Mouse (Mus musculus): ENCODE measurements around the gene Suclg2.

The Suclg2 gene

DNA sequence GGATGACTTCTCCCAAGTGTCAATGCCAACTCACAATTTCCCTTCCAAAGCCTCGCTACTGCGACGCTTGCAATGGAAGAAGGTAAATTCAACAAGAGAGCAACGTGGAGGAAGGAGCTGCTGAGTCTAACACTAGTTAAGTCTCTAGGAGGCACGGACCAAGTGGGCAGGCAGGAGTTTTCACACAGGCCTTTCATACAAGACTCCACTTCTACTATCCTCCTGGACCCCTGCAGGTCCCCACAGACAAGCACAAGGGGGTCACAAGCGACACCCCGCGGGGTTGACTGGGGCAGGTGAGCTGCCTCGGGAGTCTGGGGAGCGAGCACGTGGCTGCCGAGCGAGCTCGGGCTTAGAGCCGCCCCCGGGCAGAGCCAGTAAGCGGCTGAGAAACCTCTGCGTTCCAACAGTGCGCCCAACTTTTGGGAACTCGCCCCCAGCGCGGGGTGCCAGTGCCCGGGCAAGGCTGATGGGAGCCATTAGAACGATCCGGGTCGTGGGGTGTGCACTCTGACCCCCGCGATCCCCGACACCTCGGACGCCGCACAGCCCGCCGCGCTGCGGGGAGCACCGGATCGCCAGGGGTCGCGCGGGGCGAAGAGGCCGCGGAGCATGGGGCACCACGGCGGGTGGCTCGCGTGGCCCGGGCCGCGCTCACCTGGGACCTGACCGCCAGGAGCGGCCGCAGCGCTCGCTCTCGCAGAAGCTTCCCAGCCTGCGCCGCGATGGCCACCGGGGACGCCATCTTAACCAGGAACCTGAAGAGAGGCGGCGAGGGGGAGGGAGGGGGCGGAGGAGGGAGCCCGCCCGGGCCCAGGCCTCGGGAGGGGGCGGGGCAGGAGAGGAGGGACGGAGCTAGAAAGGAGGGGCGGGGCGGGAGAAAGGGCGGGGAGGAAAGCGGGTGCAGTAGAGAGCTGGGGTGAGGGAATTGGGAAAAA lies at the start of gene Suclg2:
Suclg2 (minus strand) TSS at position 770 of the 938 bp plus-strand sequence.
- DNase-seq: peak; percentile 51

DNA sequence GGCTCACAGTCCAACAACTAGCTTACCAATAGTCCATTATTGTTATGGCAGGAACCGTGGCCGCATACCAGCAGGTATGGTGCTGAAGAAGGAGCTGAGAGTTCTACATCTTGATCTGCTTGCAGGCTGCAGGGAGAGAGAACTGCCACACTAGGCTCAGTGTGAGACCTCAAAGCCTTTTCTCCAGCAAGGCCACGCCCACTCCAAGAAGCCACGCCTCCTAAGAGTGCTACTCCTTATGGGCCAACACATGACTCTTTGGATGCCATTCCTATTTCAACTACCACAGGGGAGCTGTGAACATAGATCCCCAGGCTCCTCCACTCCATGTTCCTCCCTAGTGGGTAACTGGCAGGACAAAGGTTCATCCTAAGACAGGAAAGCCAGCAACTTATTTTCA lies 48.0 kb upstream of the Suclg2 start:
- no peak for DNase-seq

DNA sequence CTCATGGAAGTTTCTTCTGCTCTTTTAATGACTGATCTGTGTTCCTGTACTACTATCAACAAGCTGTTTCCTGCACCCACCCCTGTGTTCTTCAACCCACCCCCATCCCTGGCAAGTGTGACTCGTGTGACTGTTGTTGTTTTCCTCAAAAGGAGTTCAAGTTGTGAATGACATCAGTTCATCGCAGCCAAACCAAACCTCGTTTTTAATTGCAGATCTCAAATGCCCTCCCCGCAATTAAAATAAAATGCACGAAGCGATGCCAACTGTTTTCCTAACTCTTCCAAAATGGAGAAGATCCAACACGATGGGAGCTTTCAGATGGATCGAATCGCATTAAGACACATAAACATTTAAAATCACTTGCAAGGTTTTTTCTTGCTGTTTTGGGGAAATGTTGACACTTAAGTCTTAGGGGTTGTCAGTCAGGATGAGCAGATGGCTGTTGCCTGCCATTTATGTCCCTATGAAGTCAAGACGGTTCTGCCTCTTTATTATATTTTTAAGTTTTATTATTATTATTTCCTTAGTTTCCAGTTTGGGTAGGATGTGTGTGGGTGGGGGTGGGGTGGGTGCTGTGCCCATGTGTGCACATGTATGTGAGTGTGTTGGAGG lies 41.1 kb upstream of the Suclg2 start:
- DNase-seq: peak; percentile 10

DNA sequence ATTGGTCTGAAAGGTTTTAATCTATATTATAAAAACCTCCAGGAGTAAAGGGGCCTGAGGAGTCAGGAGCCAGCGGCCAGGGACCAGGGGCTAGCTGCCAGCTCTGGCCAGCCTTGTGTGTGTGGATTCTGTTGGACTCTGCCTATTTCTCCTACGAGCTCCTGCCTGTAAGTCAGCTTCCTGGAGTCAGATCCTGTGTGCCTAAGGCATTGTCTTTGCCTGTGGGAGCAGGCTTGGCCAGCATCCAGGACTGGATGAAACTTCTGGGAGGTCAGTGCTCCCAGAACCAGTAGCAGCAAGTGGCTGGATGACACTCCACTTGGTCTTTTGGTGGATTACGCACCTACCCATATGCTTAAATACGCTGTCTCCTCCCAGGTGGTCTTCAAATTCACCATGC lies 23.8 kb upstream of the Suclg2 start:
- no peak for DNase-seq

DNA sequence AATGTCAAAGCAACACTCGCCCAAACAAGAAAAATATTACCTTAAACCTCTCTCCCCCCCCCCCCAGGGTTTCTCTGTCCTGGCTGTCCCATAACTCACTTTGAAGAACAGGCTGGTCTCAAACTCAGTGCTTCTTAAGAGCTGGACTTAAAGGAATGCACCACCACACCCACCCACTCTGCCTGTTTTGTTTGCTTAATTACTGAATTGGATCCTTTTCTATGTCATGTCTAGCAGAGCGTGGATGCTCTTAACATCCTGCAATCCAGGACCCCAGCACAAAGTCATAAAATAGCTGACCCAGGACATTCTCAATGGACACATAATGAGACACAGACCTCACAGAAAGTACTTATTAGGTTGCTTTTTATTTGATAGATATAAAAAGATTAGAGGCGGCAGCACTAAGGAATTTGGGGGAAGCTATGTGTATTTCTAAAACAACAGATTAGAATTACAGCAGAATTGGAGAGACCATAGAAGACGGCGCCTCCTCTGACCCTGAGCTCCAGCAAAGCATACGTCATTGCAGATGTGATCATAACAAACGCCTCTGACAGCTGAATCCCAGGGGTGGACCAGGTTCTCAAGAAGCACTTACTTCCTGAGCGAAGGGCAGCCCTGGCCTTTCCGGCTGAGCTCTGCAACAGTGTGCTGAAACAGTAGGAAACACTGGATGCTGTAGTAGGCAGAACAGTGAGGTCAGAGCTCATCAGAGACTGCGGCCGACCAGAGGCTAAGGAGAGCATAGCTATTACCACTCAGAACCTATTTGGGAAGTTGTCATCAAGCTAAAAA lies 13.2 kb upstream of the Suclg2 start:
- DNase-seq: no peak

DNA sequence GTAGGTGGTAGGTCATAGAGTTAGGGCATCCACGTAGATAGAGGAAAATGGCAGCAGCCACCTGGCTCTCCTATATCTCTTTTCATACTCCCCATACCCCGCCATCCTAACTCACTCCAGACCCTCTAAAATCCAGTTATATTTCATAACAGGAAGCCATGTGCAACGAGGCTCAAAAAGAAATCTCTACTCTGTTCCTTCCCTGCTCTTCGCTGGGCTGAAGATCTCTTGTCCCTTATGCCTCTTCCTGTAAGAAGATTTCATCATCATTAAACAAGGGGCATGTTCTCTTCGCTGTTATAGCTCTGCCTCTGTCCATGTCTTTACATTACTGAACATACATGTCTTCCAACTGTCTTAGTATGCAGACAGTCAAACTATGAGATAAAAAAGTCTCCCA lies 10.8 kb upstream of the Suclg2 start:
- DNase-seq: no peak

DNA sequence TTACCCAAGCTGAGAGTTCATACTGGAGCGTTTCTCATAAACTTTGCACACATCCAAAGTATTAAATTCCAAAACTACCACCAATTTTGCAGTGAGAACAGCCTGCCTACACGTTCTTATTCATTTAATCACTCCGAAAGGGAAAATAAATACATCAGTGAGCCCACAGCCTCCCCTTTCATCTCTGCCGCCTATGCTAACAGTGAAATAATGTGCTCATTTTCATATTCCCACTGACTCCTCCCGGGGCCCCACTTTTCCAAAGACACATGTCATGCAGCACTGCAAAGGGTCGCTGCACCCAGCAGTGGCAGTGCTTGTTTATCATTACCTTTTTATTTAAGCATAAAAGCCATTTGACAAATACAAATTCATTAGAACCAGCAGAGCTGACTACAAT lies 6.7 kb upstream of the Suclg2 start:
- no peak for DNase-seq

DNA sequence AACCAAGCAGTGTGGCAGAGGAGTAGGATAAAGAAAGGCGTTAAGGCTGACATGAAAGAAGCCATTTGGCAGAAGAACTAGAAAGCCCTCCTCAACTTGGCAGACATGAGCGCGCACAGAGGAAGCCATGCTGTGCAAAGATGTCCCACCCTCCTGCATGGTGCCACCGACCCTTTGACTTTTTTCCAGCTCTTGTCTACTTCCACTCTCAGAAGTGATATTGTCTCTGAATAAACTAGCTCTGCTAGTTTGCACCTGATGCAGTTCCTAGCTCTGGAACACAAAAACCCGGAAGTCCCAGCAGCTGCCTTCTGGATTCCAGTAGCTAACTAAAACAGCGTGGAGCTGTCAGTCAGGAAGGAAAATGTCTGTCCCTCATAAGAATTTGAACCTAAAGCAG lies 4.8 kb upstream of the Suclg2 start:
- no peak for DNase-seq

DNA sequence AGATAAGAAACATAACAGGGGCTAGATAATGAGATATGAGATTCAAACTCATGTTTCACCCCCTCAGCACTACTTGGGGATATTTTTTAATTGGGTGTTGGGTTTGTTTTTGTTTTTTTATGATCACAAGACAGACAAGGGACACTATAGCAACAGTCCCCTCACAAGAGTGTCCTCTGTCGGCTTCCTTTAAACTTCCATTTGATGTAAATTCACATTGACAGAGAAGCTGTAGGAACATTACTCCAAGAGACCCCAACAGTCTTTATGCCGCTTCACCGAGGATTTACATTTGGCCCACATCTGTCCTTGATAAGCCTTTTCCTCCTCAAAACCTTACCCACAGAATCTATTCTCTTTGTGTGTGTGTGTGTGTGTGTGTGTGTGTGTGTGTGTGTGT lies 1.2 kb upstream of the Suclg2 start:
- DNase-seq: no peak

DNA sequence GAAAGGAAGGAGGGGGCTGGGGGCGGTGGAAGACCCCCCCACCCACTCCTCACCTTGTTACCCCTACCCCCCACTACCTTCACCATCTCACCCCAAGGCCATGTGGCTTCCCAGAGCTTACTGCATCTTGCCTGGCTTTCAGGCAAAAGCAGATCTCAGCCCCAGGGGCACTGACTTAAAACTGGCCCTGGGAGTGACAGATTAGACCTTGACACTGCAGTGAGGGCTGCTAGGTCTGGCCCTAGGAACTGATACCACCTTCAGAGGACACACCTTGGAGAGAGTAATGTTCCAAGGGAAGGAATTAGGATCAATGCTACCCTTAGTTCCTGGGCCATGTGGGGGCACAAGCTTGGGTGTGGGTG lies 351 bp upstream of the Suclg2 start:
- DNase-seq: no peak

DNA sequence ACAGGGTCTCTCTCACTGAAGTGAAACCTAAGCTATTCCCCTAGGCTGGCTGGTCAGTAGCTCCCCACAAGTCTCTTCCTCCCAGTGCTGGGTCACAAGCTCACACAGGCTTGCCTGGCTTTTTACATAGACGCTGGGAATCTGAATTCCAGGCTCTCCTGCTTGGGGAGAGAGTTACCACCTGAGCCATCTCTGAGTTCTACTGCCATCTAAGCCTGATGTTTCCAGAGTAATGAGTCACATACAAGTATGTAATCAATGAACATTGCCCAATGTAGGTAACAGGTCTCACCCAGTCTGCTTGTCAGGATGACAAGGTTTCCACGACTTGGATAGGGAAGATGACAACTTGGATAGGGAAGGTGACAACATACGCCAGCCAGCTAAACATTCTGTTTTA lies 1.5 kb downstream of the Suclg2 start:
- no peak for DNase-seq

DNA sequence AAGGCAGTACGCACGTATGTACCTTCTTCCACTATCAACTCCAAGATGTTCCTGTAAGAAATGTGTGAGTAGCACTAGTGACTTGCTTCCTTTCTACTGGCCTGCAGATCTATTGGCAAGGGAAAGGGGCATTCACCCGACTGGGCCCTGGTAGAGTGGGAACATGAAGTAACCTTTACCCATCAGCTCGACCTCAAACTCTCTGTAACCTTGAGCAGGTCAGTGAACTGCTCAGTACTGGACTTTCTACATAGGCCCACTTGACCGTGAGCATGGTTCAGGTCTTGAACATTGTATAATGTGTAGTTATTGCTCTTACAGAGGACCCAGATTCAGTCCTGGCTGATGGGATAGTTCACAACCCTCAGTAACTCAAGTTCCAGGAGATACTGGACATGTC lies 2.1 kb downstream of the Suclg2 start:
- DNase-seq: no peak

DNA sequence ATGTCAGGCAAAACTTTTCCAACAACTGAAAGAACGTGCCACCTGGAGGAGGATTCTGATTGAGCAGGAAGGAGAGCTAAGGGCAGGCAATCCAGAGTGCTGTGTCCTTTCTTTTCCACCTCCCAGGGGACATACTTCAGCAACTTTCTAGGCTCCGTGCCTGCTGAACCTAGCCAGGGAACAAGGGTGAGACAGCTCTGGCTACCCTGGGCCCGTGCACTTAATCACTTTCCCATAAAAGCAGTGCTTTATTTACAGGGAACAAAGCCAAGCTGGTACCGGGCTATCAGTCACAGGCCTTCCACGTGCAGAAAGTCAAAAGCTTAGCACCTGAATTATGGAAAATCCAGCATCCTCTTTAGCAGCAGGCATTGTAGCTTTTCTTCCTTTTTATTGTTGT lies 5.4 kb downstream of the Suclg2 start:
- no peak for DNase-seq

DNA sequence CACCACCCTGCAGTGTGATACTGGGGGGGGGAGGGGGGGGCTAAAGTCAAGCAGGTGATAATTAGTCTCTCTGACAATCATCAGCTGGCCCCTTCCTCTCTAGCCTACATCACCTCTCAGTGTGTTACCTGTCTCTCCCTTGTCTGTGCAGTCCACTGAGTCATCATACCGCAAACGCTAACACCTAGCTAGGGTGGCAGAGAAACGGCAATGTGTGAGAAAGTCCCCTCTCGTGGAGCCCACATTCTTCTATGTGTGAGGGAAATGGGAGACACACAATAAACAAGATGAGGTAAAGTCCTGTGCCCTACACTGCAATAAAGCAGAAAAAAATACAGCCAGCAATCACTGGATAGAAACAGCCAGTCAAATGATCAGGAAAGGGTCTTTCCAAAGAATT lies 6.5 kb downstream of the Suclg2 start:
- no peak for DNase-seq

DNA sequence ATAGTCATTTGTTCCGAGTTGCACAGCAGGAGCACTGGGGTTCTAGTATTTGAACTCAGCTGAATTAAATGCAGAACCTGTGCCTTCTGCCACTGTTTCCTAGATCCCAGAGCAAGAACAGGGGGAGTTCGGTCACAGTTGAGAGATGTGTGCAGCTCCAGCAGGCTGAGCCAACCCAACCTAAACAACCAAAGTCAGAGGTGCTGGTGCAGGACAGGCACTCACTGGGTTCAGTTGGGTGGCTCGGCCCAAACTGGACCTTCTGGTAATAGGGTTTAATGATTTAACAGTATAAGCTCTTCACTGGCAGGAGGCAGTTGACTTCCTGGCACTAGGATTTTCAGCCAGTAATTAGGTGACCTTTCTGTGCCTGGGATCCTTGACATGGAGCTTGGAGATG lies 6.9 kb downstream of the Suclg2 start:
- no peak for DNase-seq

DNA sequence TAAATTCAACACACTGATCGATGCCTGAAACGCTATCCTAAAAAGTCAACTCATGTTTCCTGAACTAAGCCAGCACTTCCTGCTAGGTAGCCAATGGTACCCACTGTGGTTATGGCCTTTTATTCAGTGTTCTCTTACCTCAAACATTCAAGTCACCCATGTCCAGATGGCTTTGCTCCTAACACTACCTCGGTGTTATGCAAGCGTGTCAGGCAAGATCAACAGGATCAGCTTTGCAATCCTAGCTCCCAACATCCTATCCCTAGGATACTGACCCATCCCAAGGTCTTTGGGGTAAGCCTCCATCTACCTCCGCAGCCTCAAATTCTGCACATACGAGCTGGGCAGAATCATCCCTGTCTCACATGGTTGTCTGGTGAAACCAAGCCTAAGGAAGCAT lies 7.7 kb downstream of the Suclg2 start:
- DNase-seq: no peak

DNA sequence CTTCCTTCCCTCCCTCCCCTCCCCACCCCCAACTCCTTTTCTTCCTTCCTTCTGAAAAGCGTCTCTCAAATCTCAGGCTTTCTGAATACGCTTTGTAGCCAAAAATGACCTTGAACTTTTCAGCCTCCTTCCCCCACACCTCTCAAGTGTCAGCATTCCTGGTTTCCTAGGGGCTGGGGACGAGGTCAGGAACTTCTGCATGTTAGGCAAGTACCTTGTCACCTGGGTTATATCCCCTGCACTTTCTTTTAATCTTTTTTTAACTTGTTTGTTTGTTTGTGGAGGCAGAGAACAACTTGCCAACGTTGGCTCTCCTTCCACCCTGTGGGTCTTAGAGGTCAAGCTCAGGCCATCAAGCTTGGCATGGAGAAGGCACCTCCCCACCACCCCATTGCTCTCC lies 9.1 kb downstream of the Suclg2 start:
- DNase-seq: no peak

DNA sequence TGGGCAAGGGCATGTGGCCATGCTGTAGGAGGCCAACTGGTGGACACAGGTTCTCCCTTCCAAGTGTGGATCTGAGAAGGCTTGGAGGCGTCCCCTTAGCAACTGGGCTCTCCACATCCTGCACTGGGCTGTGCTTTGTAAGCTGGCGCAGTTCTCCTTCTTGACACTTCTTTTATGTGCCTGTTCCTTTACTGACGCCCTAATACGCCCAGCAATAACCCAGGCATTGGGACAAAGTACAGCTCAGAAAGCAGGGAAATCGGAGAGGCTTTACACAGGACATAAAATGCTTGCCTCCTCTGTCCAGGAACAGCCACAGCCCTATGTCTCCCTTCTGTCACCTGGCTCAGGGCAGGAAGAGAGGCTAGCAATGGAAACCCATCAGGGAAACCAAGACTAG lies 9.5 kb downstream of the Suclg2 start:
- DNase-seq: no peak

DNA sequence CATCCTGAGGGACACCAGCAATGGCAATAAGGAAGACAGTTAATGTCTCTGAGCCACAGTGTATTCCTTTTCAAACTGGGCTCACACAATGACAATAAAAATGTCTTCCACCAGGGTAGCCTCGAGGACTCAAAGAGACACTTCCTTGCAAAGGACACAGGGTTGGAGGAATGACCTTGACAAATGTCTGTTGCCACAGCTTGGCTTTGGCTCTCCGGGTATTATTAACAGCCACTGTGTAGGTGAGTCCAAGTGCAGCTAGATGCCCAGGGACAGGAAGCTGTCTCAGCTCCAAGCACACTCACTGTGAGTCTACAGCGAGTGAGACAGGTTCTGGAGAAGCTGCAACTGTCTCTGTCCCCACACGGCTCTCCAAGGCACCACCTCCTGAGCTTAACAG lies 14.0 kb downstream of the Suclg2 start:
- no peak for DNase-seq

DNA sequence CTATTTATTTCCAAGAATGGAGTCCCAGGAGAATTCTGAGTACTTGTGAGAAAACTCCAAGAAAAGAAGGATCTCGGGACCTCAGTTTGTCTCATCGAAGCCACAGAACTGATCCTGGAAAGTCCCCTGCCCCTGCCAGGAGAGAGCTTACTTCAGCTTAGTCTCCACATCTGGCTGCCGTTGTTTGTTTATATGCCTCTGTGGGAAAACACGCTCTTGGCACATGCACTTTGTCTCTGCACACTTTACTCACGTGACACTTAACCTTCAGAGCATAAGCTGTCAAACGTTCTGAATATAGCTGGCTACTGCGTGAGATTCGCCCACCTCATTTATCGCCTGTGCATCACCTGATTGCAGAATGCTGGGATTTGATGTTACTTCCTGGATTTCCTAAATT lies 16.4 kb downstream of the Suclg2 start:
- DNase-seq: no peak

DNA sequence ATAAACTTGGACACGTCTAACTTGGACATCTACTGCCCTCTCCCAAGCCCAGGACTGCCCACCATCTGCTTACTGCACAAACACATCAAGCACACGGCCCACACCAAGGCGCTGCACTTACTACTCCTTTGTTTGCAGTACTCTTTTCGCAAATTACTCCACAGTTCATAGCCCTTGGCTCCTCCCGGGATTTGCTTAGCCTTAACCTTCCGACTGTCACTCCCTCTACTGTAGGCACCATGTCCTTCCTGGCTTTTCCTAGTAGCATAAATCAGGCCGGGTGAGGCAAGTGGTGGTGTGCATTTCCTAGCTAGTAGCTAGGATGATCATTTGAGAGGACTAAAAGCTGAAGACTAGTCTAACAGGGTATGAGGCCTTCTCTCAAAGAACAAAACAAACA lies 16.8 kb downstream of the Suclg2 start:
- no peak for DNase-seq

DNA sequence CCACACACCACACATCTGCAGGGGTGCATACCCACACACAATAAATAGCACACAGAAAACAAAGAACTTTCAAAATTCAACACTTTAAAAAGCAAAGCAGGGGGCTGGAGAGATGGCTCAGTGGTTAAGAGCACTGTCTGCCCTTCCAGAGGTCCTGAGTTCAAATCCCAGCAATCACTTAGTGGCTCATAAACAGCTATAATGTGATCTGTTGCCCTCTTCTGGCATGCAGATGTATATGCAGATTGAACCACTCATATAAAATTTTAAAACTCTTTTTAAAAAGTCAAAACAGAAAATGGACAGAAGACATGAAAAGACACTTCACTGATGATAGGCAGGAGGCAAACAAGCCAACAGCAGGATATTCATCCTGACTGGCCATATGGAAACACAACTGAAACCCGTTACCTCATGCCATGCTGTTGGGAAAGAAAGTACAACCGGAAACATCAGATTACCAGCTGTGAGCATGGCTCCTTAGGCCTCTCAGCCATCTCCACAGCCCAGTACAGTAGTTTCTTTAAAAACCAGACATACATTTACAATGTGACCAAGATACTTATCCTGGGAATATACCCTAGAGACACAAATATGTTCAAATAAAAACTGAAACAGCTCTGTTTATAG lies 17.5 kb downstream of the Suclg2 start:
- DNase-seq: no peak

DNA sequence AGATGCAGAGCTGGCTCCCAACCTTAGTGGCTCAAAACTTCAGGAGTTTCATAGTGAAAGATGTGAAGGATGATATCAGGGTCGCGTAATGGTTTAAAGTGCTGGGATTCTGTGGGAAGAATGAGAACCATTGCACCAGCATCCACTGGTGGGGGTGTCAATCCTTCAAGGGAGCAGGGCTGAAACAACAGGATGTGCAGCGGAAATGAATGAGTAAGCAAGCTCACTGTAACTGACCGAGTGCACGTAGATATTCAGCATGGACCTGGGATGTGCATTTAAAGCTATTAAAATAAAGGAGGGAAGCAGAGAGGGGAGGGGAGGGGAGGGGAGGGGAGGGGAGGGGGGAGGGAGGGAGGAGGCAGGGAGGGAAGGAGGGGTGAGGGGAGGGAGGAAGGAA lies 18.4 kb downstream of the Suclg2 start:
- DNase-seq: no peak

Data from layer of hippocampus, adult 9-11 months (tissue).